Comparison of ENCODE assay signal across 27 mouse cellular contexts in genomic region chr13:55011103-55011502, GRCm38 (mm10). TPM values are rescaled to one million over a fixed set of nuclear protein-coding genes. Genes with fewer than 3 reads are reported as not detected.
"Had no signal": no experiment of that assay in that cellular context is flagged by ENCODE, and none has a peak within 500 bp of the region (broad histone marks: within the 10 kb centered on the region; RNA-seq: fewer than 3 reads in every experiment).

No protein-coding gene starts in this region.

- H3K27me3 ChIP-seq: limb, embryonic 15.5 days; liver, embryonic 13.5 days; liver, embryonic 15.5 days; lung, embryonic 15.5 days; midbrain, embryonic 15.5 days had no signal

- ATAC-seq: liver, embryonic 12.5 days; liver, postnatal 0 days; lung, postnatal 0 days; midbrain, embryonic 15.5 days had no signal

- H3K4me2 ChIP-seq: limb, embryonic 12.5 days; limb, embryonic 13.5 days; limb, embryonic 15.5 days; liver, embryonic 11.5 days; liver, embryonic 12.5 days; liver, embryonic 13.5 days; liver, embryonic 15.5 days; lung, embryonic 14.5 days; lung, embryonic 15.5 days; midbrain, embryonic 12.5 days; midbrain, embryonic 13.5 days; midbrain, embryonic 15.5 days; neural tube, embryonic 13.5 days had no signal

- H3K4me3 ChIP-seq: limb, embryonic 12.5 days; limb, embryonic 13.5 days; limb, embryonic 15.5 days; liver, embryonic 12.5 days; liver, embryonic 13.5 days; liver, embryonic 15.5 days; lung, embryonic 15.5 days; megakaryocyte, embryonic 14.5 days; midbrain, embryonic 12.5 days; midbrain, embryonic 13.5 days; midbrain, embryonic 15.5 days; myocyte; neural tube, embryonic 12.5 days; neural tube, embryonic 13.5 days had no signal

- H3K36me3 ChIP-seq: limb, embryonic 10.5 days; limb, embryonic 12.5 days; limb, embryonic 13.5 days; limb, embryonic 15.5 days; liver, embryonic 12.5 days; liver, embryonic 13.5 days; liver, embryonic 15.5 days; lung, embryonic 15.5 days; midbrain, embryonic 12.5 days; midbrain, embryonic 13.5 days; midbrain, embryonic 15.5 days; neural tube, embryonic 12.5 days; neural tube, embryonic 13.5 days had no signal

- DNase-seq: liver; liver, embryonic 13.5 days; liver, postnatal 0 days; lung, adult 18-20 months; lung, adult 2 months; lung, postnatal 10 days; lung, postnatal 14 days; lung, postnatal 36 days had no signal

- H3K4me1 ChIP-seq: liver, embryonic 12.5 days; liver, embryonic 13.5 days; liver, embryonic 15.5 days had no signal

- H3K9me3 ChIP-seq: limb, embryonic 10.5 days; limb, embryonic 12.5 days; limb, embryonic 13.5 days; limb, embryonic 15.5 days; liver, embryonic 12.5 days; liver, embryonic 13.5 days; liver, embryonic 15.5 days; lung, embryonic 15.5 days; megakaryocyte, embryonic 14.5 days; midbrain, embryonic 12.5 days; midbrain, embryonic 13.5 days; midbrain, embryonic 15.5 days; neural tube, embryonic 12.5 days; neural tube, embryonic 13.5 days had no signal

- H3K9ac ChIP-seq: limb, embryonic 12.5 days; limb, embryonic 13.5 days; limb, embryonic 15.5 days; liver, embryonic 12.5 days; liver, embryonic 13.5 days; liver, embryonic 14.5 days; liver, embryonic 15.5 days; liver, postnatal 0 days; lung, embryonic 14.5 days; lung, embryonic 15.5 days; midbrain, embryonic 12.5 days; midbrain, embryonic 13.5 days; midbrain, embryonic 15.5 days; neural tube, embryonic 12.5 days; neural tube, embryonic 13.5 days had no signal

- H3K27ac ChIP-seq: limb, embryonic 10.5 days; limb, embryonic 12.5 days; limb, embryonic 13.5 days; limb, embryonic 15.5 days; liver, embryonic 12.5 days; liver, embryonic 13.5 days; liver, embryonic 14.5 days; liver, embryonic 15.5 days; lung, embryonic 15.5 days; macrophage; midbrain, embryonic 12.5 days; midbrain, embryonic 13.5 days; midbrain, embryonic 15.5 days; neural tube, embryonic 12.5 days; neural tube, embryonic 13.5 days had no signal

RNA-seq across cellular contexts. Expression of gene Hk3, which starts 10.1 kb away (rescaled TPM):
- polyA plus RNA-seq: myocyte had no signal
